Mouse (Mus musculus) cortical plate, adult 2 months (tissue): ENCODE measurements around the gene Stx4a.

Experiments used
- CTCF ChIP-seq: fragments of 200-500 bp; IDR thresholded peaks from 2 replicates; pipeline ENCODE4 v1.5.1; 2011; ENCODE audit warnings: mild to moderate bottlenecking, control low read depth, low read length; ENCODE audit not compliant: insufficient read depth; ENCODE audit errors: extremely low read depth
- POLR2A ChIP-seq: fragments of 200-500 bp; IDR thresholded peaks from 2 replicates; pipeline ENCODE4 v1.6.1; 2011; ENCODE audit warnings: mild to moderate bottlenecking, low read length, control low read depth; ENCODE audit not compliant: insufficient read depth; ENCODE audit errors: extremely low read depth

DNA sequence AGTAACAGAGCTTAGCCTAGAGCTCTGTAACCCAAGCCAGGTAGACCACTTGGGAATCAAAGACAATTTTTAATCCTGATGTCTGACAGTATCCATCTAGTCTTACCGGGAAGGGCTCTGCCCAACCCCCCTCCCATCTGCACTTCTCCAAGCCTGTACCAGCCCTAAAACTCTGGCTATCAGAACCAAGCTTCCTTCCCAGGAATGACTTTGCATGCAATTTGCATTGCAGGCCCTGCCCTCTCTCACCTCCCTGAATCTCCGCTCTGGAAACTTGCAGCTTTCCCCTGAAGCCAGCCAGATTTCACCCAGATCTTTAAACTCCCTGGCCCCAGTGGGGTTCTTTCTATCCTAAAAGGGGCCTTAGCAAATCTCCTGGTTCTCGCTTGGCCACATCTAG is 63.7 kb downstream of the Stx4a start:
- TF ChIP-seq CTCF (no peak), POLR2A (no peak)
